Mouse (Mus musculus): ENCODE measurements at regions not wholly inside any gene's neighbourhood (a gene's known extent, or its start where the extent isn't known, plus 50 kb on each side); places are given as distances from the start of the nearest gene placed in this dataset.

DNA sequence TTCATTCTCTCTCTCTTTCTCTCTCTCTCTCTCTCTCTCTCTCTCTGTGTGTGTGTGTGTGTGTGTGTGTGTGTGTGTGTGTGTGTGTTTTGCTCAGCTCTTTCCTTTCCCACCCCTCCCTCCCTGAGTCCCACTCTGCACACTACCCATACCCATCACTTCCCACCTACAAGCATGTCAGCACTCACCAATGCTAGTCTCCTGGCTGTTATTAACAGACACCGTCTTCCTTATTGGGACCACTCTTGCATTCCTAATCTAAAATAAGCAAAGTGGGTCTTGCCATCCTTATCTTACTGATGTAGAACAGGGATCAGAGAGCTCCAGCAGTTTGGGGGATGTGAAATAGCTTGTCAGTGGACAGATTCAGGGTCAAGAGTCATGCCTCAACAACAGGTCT, 153.3 kb upstream of the Cadm1 start:
- no peaks in the 10 kb centered on the region for H3K27me3 ChIP-seq (ENCODE audit: control insufficient read depth, insufficient read depth, low read length)
- no peak for TF ChIP-seq POLR2A (IDR thresholded peaks at IDR 0.05; ENCODE audit: borderline replicate concordance, extremely low read depth, insufficient read depth, insufficient read length)
- no peak for ATAC-seq (ENCODE audit: low FRiP score, low read depth)

DNA sequence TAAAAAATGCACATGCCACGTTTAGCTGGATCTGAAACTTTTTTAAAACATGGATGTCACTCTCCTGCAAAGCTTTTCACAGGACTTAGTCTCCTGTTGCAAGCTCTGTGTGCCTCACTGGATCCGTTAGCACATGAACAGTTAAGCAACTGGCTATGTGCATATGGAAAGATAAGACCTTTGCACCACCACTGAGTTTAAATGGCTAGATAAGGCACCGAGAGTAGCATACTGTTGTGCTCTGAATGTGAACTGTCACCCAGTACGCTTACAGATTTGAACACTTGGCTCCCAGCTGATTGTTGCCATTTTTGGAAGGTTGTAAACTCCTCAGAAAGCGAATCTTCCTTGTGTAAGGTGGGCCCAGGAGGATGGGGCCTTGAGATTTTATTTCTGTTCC, 151.4 kb upstream of the Cadm1 start:
- Histone ChIP-seq H3K27me3 (ENCODE audit: control insufficient read depth, insufficient read depth, low read length) (no peaks in the 10 kb centered on the region), H3K4me1 (ENCODE audit: control insufficient read depth, insufficient read depth, low read length) (no peaks in the 10 kb centered on the region), H3K27ac (replicated peaks; ENCODE audit: low read depth, low read length) (no peak overlapping the region), H3K9ac (ENCODE audit: low read depth, low read length, severe bottlenecking) (no peak overlapping the region), H3K4me3 (replicated peaks; ENCODE audit: low read length) (no peak overlapping the region), H3K9me3 (ENCODE audit: control insufficient read depth, low read length) (no peaks in the 10 kb centered on the region), H3K4me2 (replicated peaks; ENCODE audit: low read depth, low read length, severe bottlenecking) (no peak overlapping the region), H3K36me3 (ENCODE audit: control insufficient read depth, insufficient read depth, low read length) (no peaks in the 10 kb centered on the region)
- DNase-seq (ENCODE audit: low spot score): no peak
- WGBS: 81% methylated on average over 5 of the region's 5 CpGs
- no peak for ATAC-seq (ENCODE audit: low FRiP score, low read depth)
- no peak for TF ChIP-seq POLR2A (IDR thresholded peaks at IDR 0.05; ENCODE audit: borderline replicate concordance, extremely low read depth, insufficient read depth, insufficient read length)

More for the DNA sequence above, 153.3 kb upstream of the Cadm1 start:
- Histone ChIP-seq H3K36me3 (ENCODE audit: control insufficient read depth, insufficient read depth, low read length) (no peaks in the 10 kb centered on the region), H3K9me3 (ENCODE audit: control insufficient read depth, low read length) (no peaks in the 10 kb centered on the region), H3K4me1 (ENCODE audit: control insufficient read depth, insufficient read depth, low read length) (no peaks in the 10 kb centered on the region), H3K9ac (ENCODE audit: low read depth, low read length, severe bottlenecking) (no peak overlapping the region), H3K27ac (replicated peaks; ENCODE audit: low read depth, low read length) (no peak overlapping the region), H3K4me3 (replicated peaks; ENCODE audit: low read length) (no peak overlapping the region), H3K4me2 (replicated peaks; ENCODE audit: low read depth, low read length, severe bottlenecking) (no peak overlapping the region)
- DNase-seq (ENCODE audit: low spot score): no peak
- WGBS: 60% methylated on average over 1 of the region's 1 CpGs

DNA sequence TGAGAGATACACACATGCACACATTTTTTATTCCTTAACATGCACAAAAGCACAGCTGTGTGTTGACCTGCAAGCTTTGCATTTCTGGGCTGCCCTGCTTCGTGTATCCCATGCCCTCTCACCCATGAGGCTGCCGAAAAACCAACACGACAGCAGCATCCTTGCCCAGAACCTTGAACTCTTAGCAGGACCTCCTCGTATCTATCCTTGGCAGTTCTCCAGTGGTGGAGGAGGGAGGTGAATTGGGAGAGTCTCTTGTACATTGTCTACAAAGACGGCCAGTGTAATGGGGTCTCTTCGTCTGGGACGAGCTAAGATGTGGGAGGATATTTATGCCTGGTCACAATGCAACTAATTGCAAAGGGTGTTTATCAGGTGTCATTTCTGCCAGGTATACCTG, 149.6 kb upstream of the Cadm1 start:
- Histone ChIP-seq H3K36me3 (ENCODE audit: control insufficient read depth, insufficient read depth, low read length) (no peaks in the 10 kb centered on the region), H3K9ac (ENCODE audit: low read depth, low read length, severe bottlenecking) (no peak overlapping the region), H3K4me3 (replicated peaks; ENCODE audit: low read length) (no peak overlapping the region), H3K27ac (replicated peaks; ENCODE audit: low read depth, low read length) (no peak overlapping the region), H3K9me3 (ENCODE audit: control insufficient read depth, low read length) (no peaks in the 10 kb centered on the region), H3K27me3 (ENCODE audit: control insufficient read depth, insufficient read depth, low read length) (no peaks in the 10 kb centered on the region), H3K4me2 (replicated peaks; ENCODE audit: low read depth, low read length, severe bottlenecking) (no peak overlapping the region), H3K4me1 (ENCODE audit: control insufficient read depth, insufficient read depth, low read length) (no peaks in the 10 kb centered on the region)
- ATAC-seq (ENCODE audit: low FRiP score, low read depth): no peak
- WGBS: 73% methylated on average over 7 of the region's 7 CpGs
- TF ChIP-seq POLR2A (IDR thresholded peaks at IDR 0.05; ENCODE audit: borderline replicate concordance, extremely low read depth, insufficient read depth, insufficient read length): no peak
- DNase-seq (ENCODE audit: low spot score): no peak

DNA sequence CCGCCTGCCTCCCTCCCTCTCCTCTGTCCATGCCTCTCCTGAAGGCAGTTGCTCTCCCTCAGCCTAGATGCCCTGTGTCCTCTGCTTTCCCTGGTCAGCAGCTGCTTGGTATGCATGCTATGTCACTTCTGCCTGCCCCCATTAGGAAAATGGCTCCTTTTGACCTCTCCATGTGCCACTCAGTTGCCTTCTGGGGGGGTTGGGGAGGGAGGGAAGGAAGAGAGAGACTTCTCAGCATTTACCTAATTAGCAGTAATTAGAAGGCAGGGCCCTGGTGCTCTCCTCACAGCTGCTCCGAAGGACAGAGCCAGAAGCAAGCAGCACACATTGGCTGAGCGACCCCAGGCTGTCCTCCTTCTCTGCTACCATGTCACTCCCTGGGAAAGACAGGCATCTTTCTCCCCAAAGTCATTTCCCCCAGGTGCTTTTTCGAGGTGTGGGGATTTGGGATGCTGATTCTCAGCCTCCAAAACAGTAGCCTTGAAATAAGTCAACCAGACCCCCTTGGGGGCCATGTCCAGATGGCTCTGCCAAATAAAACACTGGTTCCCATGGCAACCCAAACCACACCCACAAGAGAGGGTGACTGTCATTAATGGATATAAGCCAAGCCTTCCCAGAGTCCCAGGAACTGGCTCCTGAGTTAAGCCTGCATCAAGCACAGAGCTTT, 145.7 kb upstream of the Cadm1 start:
- Histone ChIP-seq H3K36me3 (ENCODE audit: control insufficient read depth, insufficient read depth, low read length) (no peaks in the 10 kb centered on the region), H3K9ac (ENCODE audit: low read depth, low read length, severe bottlenecking) (no peak overlapping the region), H3K27me3 (ENCODE audit: control insufficient read depth, insufficient read depth, low read length) (no peaks in the 10 kb centered on the region), H3K4me1 (ENCODE audit: control insufficient read depth, insufficient read depth, low read length) (no peaks in the 10 kb centered on the region), H3K4me3 (replicated peaks; ENCODE audit: low read length) (no peak overlapping the region), H3K27ac (replicated peaks; ENCODE audit: low read depth, low read length) (no peak overlapping the region), H3K4me2 (replicated peaks; ENCODE audit: low read depth, low read length, severe bottlenecking) (no peak overlapping the region), H3K9me3 (ENCODE audit: control insufficient read depth, low read length) (no peaks in the 10 kb centered on the region)
- DNase-seq (ENCODE audit: low spot score) (no peak), ATAC-seq (ENCODE audit: low FRiP score, low read depth) (no peak)
- WGBS: 30% methylated on average over 4 of the region's 4 CpGs
- no peak for TF ChIP-seq POLR2A (IDR thresholded peaks at IDR 0.05; ENCODE audit: borderline replicate concordance, extremely low read depth, insufficient read depth, insufficient read length)

DNA sequence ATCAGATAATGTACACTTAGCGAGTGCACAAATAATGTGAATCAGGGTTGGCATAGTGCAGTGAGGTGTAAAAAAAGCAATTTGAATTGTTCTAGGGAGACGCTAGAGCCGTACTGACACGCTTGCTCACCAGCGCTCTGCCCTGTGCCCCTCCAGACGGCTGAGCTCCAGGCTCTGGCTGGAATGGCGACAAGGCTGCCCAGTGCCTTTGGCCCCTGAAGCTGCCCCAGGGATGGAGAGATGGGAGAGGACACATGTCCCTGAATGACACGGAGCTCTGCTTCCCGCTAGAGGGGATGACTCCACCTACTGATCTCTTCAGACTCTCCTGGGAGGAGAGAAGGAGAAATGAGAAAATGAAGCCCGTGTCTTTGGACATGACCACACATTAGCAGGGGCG, 143.3 kb upstream of the Cadm1 start:
- Histone ChIP-seq H3K4me3 (replicated peaks; ENCODE audit: low read length) (no peak overlapping the region), H3K4me2 (replicated peaks; ENCODE audit: low read depth, low read length, severe bottlenecking) (no peak overlapping the region), H3K4me1 (ENCODE audit: control insufficient read depth, insufficient read depth, low read length) (no peaks in the 10 kb centered on the region), H3K36me3 (ENCODE audit: control insufficient read depth, insufficient read depth, low read length) (no peaks in the 10 kb centered on the region), H3K9ac (ENCODE audit: low read depth, low read length, severe bottlenecking) (no peak overlapping the region), H3K9me3 (ENCODE audit: control insufficient read depth, low read length) (no peaks in the 10 kb centered on the region), H3K27ac (replicated peaks; ENCODE audit: low read depth, low read length) (no peak overlapping the region), H3K27me3 (ENCODE audit: control insufficient read depth, insufficient read depth, low read length) (no peaks in the 10 kb centered on the region)
- no peak for ATAC-seq (ENCODE audit: low FRiP score, low read depth)
- WGBS: 79% methylated on average over 11 of the region's 11 CpGs
- no peak for DNase-seq (ENCODE audit: low spot score)
- no peak for TF ChIP-seq POLR2A (IDR thresholded peaks at IDR 0.05; ENCODE audit: borderline replicate concordance, extremely low read depth, insufficient read depth, insufficient read length)

DNA sequence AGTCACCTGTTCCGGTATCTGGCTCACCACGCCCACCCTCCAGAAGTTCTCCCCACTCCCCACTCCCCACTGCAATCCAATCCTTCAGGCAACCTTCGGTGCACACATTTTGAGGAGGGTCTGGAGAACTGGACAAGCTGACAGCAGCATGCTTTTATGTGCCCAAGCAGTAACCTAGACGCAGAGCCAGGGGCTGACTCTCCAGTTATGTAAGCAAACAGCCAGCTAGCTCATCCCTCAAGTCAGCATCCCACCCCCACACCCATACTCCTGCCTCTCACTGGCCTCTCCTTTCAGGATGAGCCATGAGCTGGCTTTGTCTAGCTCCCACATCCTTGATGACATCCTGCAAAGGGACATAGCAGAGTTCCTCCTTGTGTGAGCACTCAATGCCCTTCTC, 142.8 kb upstream of the Cadm1 start:
- ATAC-seq (ENCODE audit: low FRiP score, low read depth) (no peak), DNase-seq (ENCODE audit: low spot score) (no peak)
- 50% methylated on average over 4 of the region's 4 CpGs for WGBS
- Histone ChIP-seq H3K27me3 (ENCODE audit: control insufficient read depth, insufficient read depth, low read length) (no peaks in the 10 kb centered on the region), H3K27ac (replicated peaks; ENCODE audit: low read depth, low read length) (no peak overlapping the region), H3K9me3 (ENCODE audit: control insufficient read depth, low read length) (no peaks in the 10 kb centered on the region), H3K4me2 (replicated peaks; ENCODE audit: low read depth, low read length, severe bottlenecking) (no peak overlapping the region), H3K36me3 (ENCODE audit: control insufficient read depth, insufficient read depth, low read length) (no peaks in the 10 kb centered on the region), H3K4me3 (replicated peaks; ENCODE audit: low read length) (no peak overlapping the region), H3K4me1 (ENCODE audit: control insufficient read depth, insufficient read depth, low read length) (no peaks in the 10 kb centered on the region), H3K9ac (ENCODE audit: low read depth, low read length, severe bottlenecking) (no peak overlapping the region)
- no peak for TF ChIP-seq POLR2A (IDR thresholded peaks at IDR 0.05; ENCODE audit: borderline replicate concordance, extremely low read depth, insufficient read depth, insufficient read length)
